Mouse (Mus musculus) adrenal gland, postnatal 10 days (tissue): ENCODE measurements at regions not wholly inside any gene's neighbourhood (a gene's known extent, or its start where the extent isn't known, plus 50 kb on each side); places are given as distances from the start of the nearest gene placed in this dataset.
A peak's percentile ranks its signal among the peaks of the same experiment; 100 is the strongest.

Experiments used
- DNase-seq: peaks from one replicate; pipeline ENCODE4 v3.0.0; 2021; ENCODE audit warnings: mixed read lengths

DNA sequence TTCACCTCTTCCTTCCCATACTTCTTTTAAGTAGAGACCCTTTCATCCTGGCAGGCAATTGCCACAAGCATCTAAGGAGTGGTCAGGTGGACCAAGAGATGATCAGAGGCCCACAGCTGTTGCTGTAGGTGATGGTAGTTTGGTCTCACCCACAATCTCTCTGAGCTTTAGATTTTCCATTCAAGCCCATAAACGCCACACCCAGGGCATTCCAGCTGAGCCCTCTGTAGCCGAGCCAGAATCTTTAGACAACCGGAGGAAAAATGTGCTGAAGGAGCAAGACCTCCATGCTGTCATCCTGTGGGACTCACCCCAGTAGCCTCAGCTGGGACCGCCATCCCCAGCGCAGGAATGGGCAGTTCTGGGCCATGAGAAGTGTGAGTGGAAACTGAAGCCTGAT lies 93.7 kb upstream of the Dlx2 start:
- no peak for DNase-seq

DNA sequence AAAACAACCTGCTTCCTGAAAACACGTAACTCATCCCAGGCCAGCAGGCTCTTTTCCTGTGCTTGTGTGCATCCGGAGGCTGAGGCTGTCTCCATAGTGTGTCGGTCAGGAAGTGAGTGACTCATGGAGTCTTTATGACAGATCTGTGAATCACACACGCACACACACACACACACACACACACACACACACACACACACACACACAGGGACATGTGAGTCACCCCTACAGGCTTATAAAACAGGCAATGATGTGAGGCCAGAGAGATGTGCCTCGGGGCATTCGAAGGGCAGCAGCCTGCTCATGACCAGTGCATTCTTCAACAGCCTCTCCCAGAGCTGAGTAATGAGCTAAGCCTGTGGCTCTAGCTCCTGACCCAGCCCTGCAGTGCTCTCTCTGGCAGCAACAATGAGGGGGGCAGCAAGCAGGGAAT lies 97.5 kb upstream of the Dlx2 start:
- DNase-seq = peak; percentile 79

DNA sequence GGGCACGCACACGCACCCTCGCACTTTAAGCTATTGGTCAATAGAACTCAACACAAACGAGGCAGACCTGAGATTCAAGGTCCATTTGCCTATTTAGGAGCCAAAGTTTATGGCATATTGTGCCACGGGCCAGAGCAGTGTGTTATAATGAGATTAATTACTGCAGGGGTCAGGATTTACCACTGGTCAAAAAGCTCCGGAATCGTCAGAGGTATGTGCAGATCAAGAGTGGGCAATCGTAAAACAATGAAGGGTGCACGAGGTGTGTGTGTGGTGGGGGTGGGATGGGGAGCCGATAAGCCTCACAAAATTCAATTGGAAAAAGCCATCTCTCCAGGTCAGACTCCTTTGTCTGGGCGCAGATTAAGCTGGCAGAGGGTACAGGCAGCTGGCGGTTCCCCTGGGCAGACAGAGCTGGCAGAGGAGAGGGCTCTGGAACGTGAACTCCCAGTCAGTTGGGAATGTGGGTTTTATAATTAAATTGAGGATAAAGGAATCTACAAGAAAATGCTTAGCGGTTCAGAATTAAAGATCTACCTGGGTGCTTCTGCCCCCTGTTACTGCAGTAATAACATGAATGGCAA lies 97.4 kb upstream of the Itga6 start:
- DNase-seq = peak; percentile 53

DNA sequence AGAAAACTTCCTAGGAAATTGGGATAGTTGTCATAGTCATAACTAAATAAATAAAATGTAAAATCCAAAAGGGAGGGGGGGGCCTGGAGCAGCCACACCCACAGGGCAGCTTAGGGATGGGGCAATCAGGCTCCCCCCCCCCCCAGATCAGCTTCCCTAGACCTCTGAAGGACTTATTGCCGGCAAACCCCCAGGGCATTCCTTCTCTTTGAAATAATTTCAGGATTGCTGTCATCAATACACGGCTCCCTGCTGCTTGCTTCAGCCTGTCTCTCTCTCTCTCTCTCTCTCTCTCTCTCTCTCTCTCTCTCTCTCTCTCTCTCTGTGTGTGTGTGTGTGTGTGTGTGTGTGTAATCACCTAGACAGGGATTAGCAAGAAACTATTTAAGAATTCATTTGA lies 93.8 kb upstream of the Itga6 start:
- DNase-seq = no peak

DNA sequence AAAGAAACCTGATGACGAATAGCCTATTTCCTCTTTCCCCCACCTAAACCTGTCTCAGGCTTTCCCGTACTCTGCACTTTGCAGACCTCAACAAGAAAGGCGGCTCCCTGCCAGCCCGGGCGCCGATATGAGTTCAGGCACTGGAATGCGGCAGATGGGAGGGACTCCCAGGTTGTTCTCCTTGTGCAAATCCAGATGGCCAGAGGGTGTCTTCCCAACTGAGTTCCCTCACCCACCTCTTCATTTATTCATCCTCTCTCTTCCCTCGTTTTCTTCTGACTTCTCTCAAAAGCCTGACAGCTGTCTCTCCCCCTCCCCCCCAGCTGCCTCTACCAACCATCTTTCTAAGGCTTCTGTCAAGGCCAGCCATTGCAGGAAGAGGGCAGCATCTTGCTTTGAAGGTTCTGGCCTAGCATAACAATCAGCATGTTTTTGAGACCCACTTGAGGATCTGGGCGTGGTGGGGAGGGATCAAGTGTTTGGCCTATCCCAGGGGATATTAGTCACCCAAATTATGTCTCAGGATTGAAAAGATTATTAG lies 93.1 kb upstream of the Itga6 start:
- DNase-seq = peak; percentile 30

DNA sequence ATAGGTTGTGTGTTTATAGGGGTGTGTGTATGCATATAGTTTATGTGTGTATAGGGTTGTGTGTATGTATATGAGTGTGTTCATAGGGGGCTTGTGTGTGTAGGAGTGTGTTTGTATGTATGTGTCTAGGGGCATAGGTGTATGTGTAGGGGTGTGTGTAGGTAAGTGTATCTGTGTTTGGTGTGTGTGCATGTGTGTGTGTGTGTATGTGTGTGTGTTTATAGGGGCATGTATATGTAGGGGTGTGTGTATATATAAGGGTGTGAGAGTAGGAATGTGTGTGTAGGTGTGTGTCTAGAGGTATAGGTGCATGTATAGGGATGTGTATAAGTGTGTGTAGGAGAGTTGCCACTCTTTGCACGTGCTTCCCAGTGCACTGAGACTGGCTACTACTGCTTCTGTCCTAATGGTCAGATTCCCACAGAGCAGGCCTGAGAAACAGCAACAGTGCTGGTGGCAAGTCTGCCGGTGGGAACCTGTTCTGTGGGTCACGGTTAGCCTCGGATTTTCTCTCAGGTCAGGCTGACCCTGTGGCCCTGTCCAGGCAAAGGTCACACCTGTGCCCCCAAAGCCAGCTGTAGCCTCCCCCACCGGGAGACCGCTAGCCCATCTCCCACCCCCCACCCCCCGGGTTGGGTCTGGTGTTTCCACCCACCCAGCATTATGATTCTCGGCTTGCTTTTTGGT lies 90.5 kb upstream of the Itga6 start:
- DNase-seq = no peak

DNA sequence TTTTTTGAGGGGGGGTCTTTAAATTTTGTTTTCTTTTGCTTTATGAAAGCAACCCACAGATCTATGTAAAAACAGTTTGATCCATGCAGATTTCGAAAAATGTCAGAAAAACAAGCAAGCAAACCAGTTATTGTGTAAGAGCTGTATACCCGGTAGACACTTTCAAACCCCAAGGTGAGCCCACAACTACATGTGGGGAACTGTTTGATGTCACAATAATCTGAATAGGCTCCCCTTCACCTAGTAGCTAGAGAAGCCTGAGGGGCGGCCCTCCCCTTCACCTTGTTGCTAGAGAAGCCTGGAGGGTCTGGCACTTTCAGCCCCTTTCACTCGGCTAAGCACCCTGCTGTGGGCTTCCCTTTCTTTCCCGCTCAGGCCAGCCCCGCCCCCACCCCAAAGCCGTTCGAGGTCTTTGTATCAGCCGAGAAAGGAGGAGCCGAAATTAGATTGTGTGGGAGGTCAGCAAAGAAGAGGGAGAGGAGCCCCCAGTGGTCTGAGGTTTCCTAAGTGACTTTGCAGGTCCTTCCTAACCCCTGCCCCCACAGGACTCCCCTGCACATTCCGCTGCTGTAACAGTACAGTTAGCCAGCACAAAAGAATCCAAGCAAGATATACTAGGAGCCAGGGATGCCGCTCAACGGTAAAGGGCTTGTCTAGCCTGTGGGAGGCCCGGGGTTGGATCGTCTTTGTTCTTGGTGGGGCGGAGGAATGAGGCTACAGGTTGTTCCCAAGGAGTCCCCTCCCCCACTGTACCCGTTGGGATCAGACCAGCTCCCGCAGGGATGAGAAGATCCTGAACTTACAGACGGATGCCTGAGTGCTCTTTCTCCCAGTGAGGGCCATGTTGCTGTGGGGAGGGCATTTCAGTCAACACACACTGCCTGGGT lies 89.7 kb upstream of the Itga6 start:
- peak; percentile 38 for DNase-seq

DNA sequence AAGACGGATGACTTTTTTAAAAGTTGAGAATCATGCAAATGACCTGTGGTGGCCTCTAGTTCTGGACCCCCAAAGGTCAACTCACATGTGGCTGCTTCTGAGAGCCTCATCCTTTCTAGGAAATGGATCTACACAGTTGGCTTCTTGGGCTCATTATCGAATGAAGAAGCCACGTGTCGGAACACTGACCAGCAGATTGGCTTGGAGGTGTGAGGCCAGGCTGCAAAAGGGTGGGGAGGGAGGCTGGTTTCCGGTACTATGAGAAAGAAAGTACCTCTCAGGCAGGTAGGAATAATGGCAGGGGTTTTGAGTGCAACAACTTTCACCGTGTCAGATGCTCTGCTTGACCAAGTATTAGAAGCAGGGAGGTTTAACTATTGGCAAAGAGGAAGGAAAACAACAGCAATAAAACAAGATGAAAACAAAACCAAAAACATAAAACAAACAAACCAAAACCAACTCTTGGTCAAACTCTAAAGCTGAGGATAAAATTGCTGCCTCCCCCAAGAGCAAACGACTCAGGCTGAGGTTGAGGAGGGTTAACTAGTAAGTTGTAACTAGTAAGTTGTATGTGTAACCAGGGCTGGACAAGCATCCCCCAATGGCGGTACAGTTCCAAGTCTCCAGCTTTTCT lies 88.7 kb upstream of the Itga6 start:
- DNase-seq = no peak

DNA sequence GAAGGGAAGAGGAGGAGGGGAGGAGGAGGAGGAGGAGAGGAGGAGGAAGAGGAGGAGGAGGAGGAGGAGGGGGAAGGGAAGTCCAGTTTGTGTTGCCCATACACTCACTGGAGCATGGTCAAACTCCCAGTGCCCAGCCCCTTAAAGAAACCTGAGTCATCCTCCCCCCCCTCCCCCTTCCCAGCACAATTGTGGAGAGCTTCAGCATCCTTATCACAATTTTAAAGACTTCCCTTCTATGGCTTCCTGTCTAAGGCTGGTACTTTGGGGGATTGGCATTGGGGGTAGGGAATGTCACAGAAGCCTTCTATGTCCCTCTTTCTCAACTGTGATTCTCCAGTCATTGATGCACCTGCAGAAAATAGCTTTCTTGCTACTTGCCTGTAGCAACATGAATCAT lies 84.0 kb upstream of the Itga6 start:
- no peak for DNase-seq

DNA sequence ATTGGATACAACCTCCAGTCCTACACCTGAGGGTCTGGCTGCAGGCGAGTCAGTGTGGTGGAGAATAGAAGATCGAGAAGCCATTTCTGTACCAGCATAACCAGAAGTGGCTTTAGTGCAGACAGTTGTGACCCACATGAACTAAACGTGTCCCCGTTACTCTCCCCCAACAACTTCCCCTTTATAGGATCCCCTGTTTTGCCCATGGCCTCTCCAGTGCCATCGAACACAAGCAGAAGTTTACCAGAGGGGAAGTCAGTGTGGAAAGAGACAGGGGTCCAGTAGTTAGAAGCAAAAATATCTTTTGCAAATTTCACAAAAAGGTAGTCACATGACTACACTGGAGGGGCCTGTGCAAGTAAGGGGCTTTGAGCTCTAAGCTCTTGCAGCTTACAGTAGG lies 83.4 kb upstream of the Itga6 start:
- no peak for DNase-seq

DNA sequence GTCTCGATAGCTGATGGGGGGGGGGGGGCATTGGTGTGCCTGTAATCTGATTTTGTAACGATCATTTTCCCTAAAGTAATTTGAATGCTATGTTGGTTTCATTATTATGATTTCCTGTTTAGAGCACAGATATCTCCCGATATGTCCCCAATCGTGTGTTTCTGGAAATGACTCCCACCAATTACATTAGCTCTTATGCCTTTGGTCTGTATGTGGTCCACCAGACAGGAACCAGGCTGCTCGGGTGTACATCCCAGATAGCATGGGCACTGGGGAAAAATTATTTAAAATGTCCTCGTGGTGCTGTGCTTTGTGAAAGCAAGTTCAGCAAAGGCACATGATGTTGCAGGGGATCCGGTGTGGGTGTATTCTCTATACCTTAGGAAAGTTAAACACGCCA lies 82.0 kb upstream of the Itga6 start:
- DNase-seq = no peak

DNA sequence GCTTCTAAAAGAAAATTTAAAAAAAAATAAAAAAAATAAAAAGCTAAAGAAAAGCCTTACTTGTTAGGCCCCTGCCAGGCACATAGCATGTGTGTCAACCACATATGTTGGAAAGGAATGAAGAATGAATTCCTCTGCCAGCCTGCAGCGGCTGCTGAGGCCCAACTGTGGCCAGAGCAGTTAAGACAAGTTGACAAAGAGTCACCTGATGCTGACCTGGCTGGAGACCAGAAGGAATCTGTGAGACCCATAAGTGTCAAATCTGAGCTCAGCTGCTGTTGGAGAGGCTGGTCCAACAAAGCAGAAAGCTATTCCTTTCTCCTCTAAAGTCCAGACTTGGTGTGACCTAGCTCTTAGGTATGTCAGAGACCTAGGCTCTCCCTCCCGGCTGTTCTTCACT lies 78.5 kb upstream of the Itga6 start:
- no peak for DNase-seq

DNA sequence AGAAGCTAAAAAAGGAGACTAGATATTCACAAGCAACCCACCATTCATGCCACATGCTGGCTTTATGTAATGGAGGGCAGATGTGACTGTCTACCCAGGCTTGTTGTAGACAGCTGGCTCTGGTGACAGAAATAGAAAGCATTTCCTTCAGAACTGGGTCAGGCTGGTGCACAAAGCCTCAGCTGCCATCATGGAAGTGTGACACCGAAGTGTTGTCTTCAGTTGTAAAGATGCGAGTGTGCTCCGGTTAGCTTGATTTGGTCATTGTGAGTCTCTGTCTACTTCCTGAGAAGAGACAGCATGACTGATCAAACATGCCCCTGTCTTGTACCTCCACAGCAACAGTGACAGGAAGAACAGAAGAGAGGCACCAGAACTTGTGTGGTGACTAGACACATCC lies 77.7 kb upstream of the Itga6 start:
- no peak for DNase-seq

DNA sequence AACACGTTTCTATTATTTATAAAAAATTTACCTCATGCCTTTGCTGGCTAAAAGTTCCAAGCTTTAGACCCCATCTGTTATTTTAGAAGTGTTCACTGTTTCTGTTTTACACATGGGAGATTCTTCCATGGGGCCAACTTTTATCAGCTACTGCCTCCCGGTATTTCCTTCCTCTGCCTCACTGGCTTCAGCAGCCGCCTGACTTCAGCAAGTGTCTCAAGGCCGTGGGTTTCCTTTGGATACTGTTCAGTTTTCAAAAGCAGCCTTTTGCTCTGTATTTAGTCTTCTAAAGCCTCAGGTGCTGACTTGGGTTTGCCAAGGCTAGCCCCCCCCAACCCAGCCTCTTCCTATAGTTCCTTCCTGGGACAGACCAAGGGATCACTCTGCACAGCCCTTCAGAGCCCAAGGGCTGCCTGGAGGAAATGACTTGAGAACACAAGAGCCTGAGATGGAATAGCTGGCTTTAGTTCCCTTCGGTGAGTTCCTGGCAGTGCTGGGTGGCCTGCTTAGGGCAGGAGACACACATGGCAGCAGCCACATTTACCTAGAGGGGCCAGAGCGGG lies 75.1 kb upstream of the Itga6 start:
- no peak for DNase-seq

DNA sequence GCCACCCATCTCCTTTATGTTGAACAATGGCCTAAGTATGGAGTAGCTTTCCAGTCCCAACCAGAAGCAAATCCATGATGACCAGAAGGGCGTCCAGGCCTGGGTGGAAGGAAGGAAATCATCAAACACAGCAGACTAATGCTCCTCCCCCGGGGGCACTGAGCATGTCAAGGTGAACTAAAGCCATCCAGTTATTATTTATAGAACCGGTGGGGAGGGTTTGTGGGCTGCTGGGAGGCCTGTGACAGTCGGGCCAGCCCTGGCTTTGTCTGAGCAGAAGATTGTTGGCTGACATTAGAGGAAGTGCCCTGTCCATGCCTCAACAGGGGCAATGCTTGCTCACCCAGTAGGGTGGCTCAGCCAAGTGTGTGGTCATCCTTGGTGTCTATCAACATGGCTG lies 74.5 kb upstream of the Itga6 start:
- DNase-seq = peak; percentile 32

DNA sequence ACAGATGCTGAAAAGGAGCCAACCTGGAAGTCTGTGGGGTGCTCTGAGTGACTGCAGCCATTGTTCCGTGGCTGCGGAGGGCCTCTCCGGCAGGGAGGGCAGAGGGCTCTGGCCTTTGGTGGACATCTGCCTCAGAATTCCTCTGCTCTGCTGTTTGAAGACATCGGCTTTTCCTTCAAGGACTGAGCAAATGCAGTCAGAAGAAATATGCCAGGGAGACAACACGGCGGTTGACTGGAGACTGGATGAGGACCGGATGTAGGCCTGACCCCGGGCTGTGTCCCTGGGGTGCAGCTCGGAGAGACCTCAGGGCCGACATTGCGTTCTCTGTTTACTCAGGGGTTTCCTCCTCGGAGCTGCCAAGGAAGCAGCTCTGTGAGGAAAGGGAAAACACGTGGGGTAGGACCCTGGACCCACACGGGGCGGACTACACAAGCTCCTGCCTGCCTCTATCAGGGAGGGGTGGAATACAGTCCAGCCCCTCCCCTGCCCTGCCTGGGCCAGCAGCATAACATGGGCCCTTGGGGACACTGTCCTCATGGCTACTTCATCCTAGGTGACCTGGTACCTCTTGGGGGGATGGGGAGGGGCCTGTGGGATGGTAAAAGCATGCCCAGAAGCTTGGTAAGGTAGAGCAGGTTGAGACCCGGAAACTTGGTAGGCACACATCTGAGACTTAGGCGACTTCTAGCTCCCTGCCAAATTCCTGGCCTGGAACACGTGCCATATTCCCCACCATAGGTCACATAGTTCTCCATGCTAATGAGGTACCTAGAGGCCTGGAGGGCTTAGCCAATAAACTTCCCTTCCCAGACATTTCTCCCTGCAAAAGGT lies 72.1 kb upstream of the Itga6 start:
- peak; percentile 56 for DNase-seq

DNA sequence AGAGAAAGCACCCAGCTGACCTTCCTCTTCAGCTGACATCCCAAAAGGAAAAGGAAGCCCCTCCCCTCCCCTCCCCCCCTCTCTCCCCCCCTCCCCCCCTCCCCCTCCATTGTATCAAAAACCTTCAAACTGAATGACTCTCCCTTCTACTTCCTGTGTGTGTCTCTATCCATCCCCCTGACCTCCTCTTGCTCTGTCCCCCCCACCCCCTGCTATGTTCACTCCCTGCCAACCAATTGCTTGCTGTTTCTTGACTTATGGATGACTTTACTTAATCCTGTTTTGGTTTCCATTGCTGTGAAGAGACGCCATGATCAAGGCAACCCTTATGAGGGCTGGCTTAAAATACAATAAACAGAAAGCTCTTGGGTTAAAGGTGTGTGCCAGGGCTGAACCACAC lies 64.7 kb upstream of the Itga6 start:
- DNase-seq = no peak

DNA sequence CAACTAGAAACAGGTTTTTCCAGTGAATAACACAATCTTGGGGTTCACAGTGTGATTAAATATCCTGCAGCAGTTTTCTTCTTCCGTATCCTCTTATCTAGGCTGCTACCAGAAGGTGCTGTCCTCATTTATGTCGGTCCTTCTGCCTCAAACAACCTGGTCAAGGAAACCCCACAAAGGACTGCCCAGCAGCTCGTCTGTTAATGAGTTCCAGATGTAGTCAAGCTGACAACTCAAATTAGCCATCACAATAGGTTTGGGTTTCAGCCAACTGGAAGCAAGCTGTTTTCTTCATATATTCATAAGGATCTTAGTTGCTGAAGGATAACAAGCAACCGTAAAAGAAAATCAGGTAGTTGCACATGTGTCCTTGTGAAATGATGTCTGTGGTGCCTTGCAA lies 64.3 kb upstream of the Itga6 start:
- DNase-seq = no peak

DNA sequence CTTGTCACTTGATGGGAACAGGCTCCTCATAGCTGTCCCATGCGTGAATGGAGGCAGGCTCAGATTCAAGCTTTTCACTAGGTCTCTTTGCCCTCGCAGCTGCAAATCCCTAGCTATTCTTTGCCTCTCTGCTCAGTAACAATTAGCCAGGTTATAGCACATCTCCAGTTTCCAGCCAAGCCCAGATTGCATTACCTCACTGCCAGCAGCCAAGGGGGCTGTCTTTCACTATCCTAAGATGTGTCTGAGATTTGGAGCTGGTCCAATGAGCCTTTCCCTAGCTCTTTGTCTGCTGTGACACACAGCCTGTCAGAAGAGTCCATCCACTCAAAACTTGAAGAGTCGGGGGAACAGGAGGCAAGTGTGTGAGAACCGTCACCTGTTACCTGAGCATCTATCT lies 62.0 kb upstream of the Itga6 start:
- no peak for DNase-seq

DNA sequence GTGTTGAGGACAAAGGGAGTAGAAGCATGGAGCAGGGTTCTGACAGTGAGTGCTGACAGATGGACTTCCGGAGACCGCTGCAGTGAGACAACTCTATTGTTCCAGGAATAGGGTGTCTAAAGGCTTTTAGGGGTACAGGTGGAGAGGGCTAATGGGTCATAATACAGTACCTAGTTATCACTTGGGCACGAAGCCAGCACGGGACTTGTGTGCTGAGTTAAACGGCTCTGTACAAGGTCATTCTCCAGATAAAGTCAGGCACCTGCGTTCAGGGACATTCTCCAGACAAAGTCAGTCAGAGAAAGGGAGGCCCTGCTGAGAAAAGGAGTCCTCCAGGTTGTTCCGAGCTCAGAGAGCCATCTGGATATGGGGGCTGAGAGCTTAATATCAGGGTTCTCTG lies 60.2 kb upstream of the Itga6 start:
- DNase-seq = no peak

DNA sequence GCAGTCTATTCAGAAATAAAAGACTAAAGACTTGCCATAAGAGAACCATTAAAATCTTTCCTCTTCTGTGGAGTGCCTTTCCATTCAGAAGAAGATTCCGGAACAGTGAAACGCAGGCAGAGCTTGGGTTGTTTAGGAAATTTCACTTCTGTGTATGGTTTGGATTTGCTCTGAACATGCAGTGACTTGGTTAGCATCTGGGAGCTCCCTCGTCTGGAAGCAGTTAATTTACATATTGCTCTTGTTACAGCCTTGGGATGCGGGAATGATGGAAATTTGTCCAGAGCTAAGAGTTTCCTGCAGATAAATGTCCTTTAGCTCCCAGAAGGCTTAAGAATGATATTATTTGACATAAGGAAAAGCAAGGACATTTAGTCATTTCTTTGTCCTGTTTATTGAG lies 56.4 kb upstream of the Itga6 start:
- no peak for DNase-seq
